Mouse (Mus musculus) heart, postnatal 0 days (tissue): ENCODE measurements around the gene Mrps7. TPM values are rescaled to one million over a fixed set of nuclear protein-coding genes. Genes with fewer than 3 reads are reported as not detected.
A peak's percentile ranks its signal among the peaks of the same experiment; 100 is the strongest.
"Not testable (repeated sequence)": the region's sequence is repeated elsewhere in the genome, so short reads cannot be mapped to it uniquely, and the experiment has no call there.

ENCODE experiments used
- ATAC-seq: fragments of 200-750 bp; cut with Nextera tagmentation; 2 replicates; pipeline ENCODE4 v1.8.0; 2017; ENCODE audit warnings: low read depth, moderate number of reproducible peaks, moderate library complexity; ENCODE audit not compliant: insufficient read depth
- DNase-seq: peaks from one replicate; pipeline ENCODE4 v3.0.0-alpha.2; 2016; ENCODE audit warnings: low spot score
- H3K27ac ChIP-seq: fragments of 300-500 bp; sonication (generic); 2 replicates; pipeline ENCODE4 v1.5.1; 2014; ENCODE audit warnings: low read depth, mild to moderate bottlenecking
- H3K27me3 ChIP-seq: fragments of 300-500 bp; sonication (generic); 2 replicates; pipeline ENCODE4 v1.6.1; 2014; ENCODE audit warnings: low read length, mixed read lengths; ENCODE audit not compliant: control insufficient read depth, insufficient read depth
- H3K36me3 ChIP-seq: fragments of 300-500 bp; sonication (generic); replicated peaks from 2 replicates; pipeline ENCODE4 v1.6.1; 2014; ENCODE audit warnings: low read length, mixed read lengths; ENCODE audit not compliant: control insufficient read depth, insufficient read depth
- H3K4me1 ChIP-seq: fragments of 300-500 bp; sonication (generic); 2 replicates; pipeline ENCODE4 v1.6.1; 2014; ENCODE audit warnings: antibody characterized with exemption; ENCODE audit not compliant: control insufficient read depth, insufficient read depth
- H3K4me2 ChIP-seq: fragments of 300-500 bp; sonication (generic); 2 replicates; pipeline ENCODE4 v1.6.1; 2014; ENCODE audit warnings: low read depth, mild to moderate bottlenecking, low read length, moderate library complexity
- H3K4me3 ChIP-seq: fragments of 300-500 bp; sonication (generic); 2 replicates; pipeline ENCODE4 v1.5.1; 2014; ENCODE audit warnings: low read depth, low read length
- H3K9ac ChIP-seq: fragments of 300-500 bp; sonication (generic); replicated peaks from 2 replicates; pipeline ENCODE4 v1.6.1; 2014; ENCODE audit warnings: low read depth, low read length, mixed read lengths
- H3K9me3 ChIP-seq: fragments of 300-500 bp; sonication (generic); replicated peaks from 2 replicates; pipeline ENCODE4 v1.6.1; 2016; ENCODE audit warnings: low read length; ENCODE audit not compliant: control insufficient read depth
- CTCF ChIP-seq: IDR thresholded peaks from 2 replicates; pipeline ENCODE4 v1.5.1; 2016; ENCODE audit warnings: antibody characterized with exemption, control low read depth, low read depth
- EP300 ChIP-seq: IDR thresholded peaks from 2 replicates; pipeline ENCODE4 v1.6.1; 2016; ENCODE audit warnings: antibody characterized with exemption, low read depth
- WGBS: fragments of 180-500 bp; shearing (Covaris S2); extraction: QIAGEN DNeasy Blood & Tissue Kit; methylation state at CpG from one replicate; pipeline ENCODE4 v1.1.7; 2014; 5-methylcytosine and 5-hydroxymethylcytosine counted together
- polyA plus RNA-seq: library from polyadenylated mRNA; unstranded; fragments of >200 nt; fragmentation: Nextera tagmentation; extraction: Ambion mirVana; gene quantifications from 2 replicates; pipeline ENCODE4 v1.2.1, GENCODE M21; 2015
- total RNA-seq: library from RNA; depleted of rRNA; stranded (reverse); fragments of >200 nt; gene quantifications from 2 replicates; pipeline ENCODE4 v1.2.3, GENCODE M21; 2014; ENCODE audit warnings: low replicate concordance

Gene Mrps7
- total and polyA plus RNA-seq, 2 experiments from 2014 or later: 56.7 to 86.4 TPM

GRCm38 (mm10) chr11:115640311-115640828 lies 36.6 kb downstream of the Mrps7 start:
- Histone ChIP-seq H3K27me3 (no peaks in the 10 kb centered on the region), H3K27ac (no peak overlapping the region), H3K9ac (no peak overlapping the region), H3K4me3 (no peak overlapping the region), H3K9me3 (no peaks in the 10 kb centered on the region), H3K4me2 (no peak overlapping the region), H3K4me1 (no peaks in the 10 kb centered on the region), H3K36me3 (peaks cover 12% of the 10 kb centered on the region; the same call in 1 of the 2 replicates)
- ATAC-seq (no peak), DNase-seq (no peak)
- TF ChIP-seq CTCF (no peak), EP300 (no peak)
- 78% methylated on average over 3 of the region's 4 CpGs for WGBS

GRCm38 (mm10) chr11:115640978-115641663 lies 37.4 kb downstream of the Mrps7 start:
- peak; percentile 24; the same call in 1 of the 2 replicates for ATAC-seq
- DNase-seq: no peak

GRCm38 (mm10) chr11:115641664-115642036 lies 37.9 kb downstream of the Mrps7 start:
- no peak overlapping the region for H3K4me2 ChIP-seq
- no peak overlapping the region for H3K4me3 ChIP-seq
- H3K9ac ChIP-seq: no peak overlapping the region
- H3K9me3 ChIP-seq: no peaks in the 10 kb centered on the region
- ATAC-seq (no peak), DNase-seq (no peak)
- no peak overlapping the region for H3K27ac ChIP-seq
- no peak for TF ChIP-seq EP300
- no peaks in the 10 kb centered on the region for H3K27me3 ChIP-seq
- H3K4me1 ChIP-seq: no peaks in the 10 kb centered on the region
- 84% methylated on average over 4 of the region's 4 CpGs for WGBS
- H3K36me3 ChIP-seq: peaks cover 21% of the 10 kb centered on the region

More at GRCm38 (mm10) chr11:115640978-115641663, 37.4 kb downstream of the Mrps7 start:
- Histone ChIP-seq H3K9ac (no peak overlapping the region), H3K4me1 (no peaks in the 10 kb centered on the region), H3K27me3 (no peaks in the 10 kb centered on the region), H3K9me3 (no peaks in the 10 kb centered on the region), H3K27ac (no peak overlapping the region), H3K4me2 (no peak overlapping the region), H3K4me3 (no peak overlapping the region), H3K36me3 (peaks cover 16% of the 10 kb centered on the region; the same call in 1 of the 2 replicates)
- TF ChIP-seq EP300: no peak
- no peak for TF ChIP-seq CTCF
- 44% methylated on average over 14 of the region's 14 CpGs for WGBS

GRCm38 (mm10) chr11:115642705-115643104 lies 39.0 kb downstream of the Mrps7 start:
- Histone ChIP-seq H3K4me1 (no peaks in the 10 kb centered on the region), H3K9ac (no peak overlapping the region), H3K27me3 (no peaks in the 10 kb centered on the region), H3K4me3 (no peak overlapping the region), H3K4me2 (no peak overlapping the region), H3K27ac (no peak overlapping the region), H3K9me3 (no peaks in the 10 kb centered on the region), H3K36me3 (peaks cover 26% of the 10 kb centered on the region)
- ATAC-seq (no peak), DNase-seq (no peak)
- WGBS: 91% methylated on average over 2 of the region's 2 CpGs
- no peak for TF ChIP-seq EP300
- no peak for TF ChIP-seq CTCF

- no peaks in the 10 kb centered on the region for H3K27me3 ChIP-seq
Observed at GRCm38 (mm10) chr11:115643265-115643664, 39.5 kb downstream of the Mrps7 start.

GRCm38 (mm10) chr11:115644308-115644707 lies 40.6 kb downstream of the Mrps7 start:
- H3K27me3 ChIP-seq: no peaks in the 10 kb centered on the region
- no peak overlapping the region for H3K27ac ChIP-seq
- no peak for TF ChIP-seq EP300
- no peak for TF ChIP-seq CTCF
- 93% methylated on average over 13 of the region's 13 CpGs for WGBS
- DNase-seq (no peak), ATAC-seq (no peak)
- no peak overlapping the region for H3K4me2 ChIP-seq
- no peaks in the 10 kb centered on the region for H3K4me1 ChIP-seq
- H3K36me3 ChIP-seq: peaks cover 35% of the 10 kb centered on the region
- no peak overlapping the region for H3K4me3 ChIP-seq
- H3K9ac ChIP-seq: no peak overlapping the region
- H3K9me3 ChIP-seq: no peaks in the 10 kb centered on the region

More at GRCm38 (mm10) chr11:115643265-115643664, 39.5 kb downstream of the Mrps7 start:
- TF ChIP-seq CTCF (no peak), EP300 (no peak)
- Histone ChIP-seq H3K36me3 (peaks cover 32% of the 10 kb centered on the region), H3K9ac (no peak overlapping the region), H3K9me3 (no peaks in the 10 kb centered on the region), H3K4me3 (no peak overlapping the region), H3K4me2 (no peak overlapping the region), H3K4me1 (no peaks in the 10 kb centered on the region), H3K27ac (no peak overlapping the region)
- 62% methylated on average over 10 of the region's 10 CpGs for WGBS
- DNase-seq (no peak), ATAC-seq (no peak)

GRCm38 (mm10) chr11:115645498-115645897 lies 41.8 kb downstream of the Mrps7 start:
- DNase-seq, ATAC-seq, H3K27me3 ChIP-seq, H3K27ac ChIP-seq, H3K9ac ChIP-seq, H3K4me3 ChIP-seq, H3K4me2 ChIP-seq, H3K9me3 ChIP-seq, H3K4me1 ChIP-seq: not testable (repeated sequence)
- H3K36me3 ChIP-seq: peaks cover 39% of the 10 kb centered on the region
- 86% methylated on average over 14 of the region's 14 CpGs for WGBS
